In genomic region chr5:31004184-31004583, GRCm38 (mm10) we compare ENCODE assay signal across 9 mouse cellular contexts. TPM values are rescaled to one million over a fixed set of nuclear protein-coding genes. Genes with fewer than 3 reads are reported as not detected.
A peak's percentile ranks its signal among the peaks of the same experiment; 100 is the strongest.
DNase-seq lines count a peak whose midpoint lies in the region; ATAC-seq and TF ChIP-seq lines count a peak whose summit lies in the region.
"Had no signal": no experiment of that assay in that cellular context is flagged by ENCODE, and none has a peak within 500 bp of the region (broad histone marks: within the 10 kb centered on the region; RNA-seq: fewer than 3 reads in every experiment).

No protein-coding gene starts in this region.

- no peaks in the 10 kb centered on the region for H3K79me2 ChIP-seq in C2C12 (ENCODE audit: control insufficient read depth, insufficient read depth)

- no peaks in the 10 kb centered on the region for H3K9me3 ChIP-seq in embryonic facial prominence, embryonic 15.5 days (replicated peaks)
- H3K9me3 ChIP-seq in heart, embryonic 10.5 days: no peaks in the 10 kb centered on the region
- H3K9me3 ChIP-seq in kidney, embryonic 16.5 days (ENCODE audit: low read length): no peaks in the 10 kb centered on the region
- H3K9me3 ChIP-seq in liver, embryonic 11.5 days (ENCODE audit: control insufficient read depth, low read length): no peaks in the 10 kb centered on the region
- no peaks in the 10 kb centered on the region for H3K9me3 ChIP-seq in neural tube, embryonic 12.5 days
- no peaks in the 10 kb centered on the region for H3K9me3 ChIP-seq in stomach, embryonic 16.5 days (replicated peaks; ENCODE audit: control insufficient read depth, low read length)
- H3K9me3 ChIP-seq: embryonic facial prominence, embryonic 13.5 days had no signal

- WGBS in embryonic facial prominence, embryonic 15.5 days: 1% methylated on average over 5 of the region's 5 CpGs
- WGBS in heart, embryonic 10.5 days: 4% methylated on average over 5 of the region's 5 CpGs
- under 1% methylated on average over 5 of the region's 5 CpGs for WGBS in kidney, embryonic 16.5 days
- WGBS in liver, embryonic 11.5 days: 3% methylated on average over 5 of the region's 5 CpGs
- WGBS in neural tube, embryonic 12.5 days: 5% methylated on average over 5 of the region's 5 CpGs
- 6% methylated on average over 5 of the region's 5 CpGs for whole genome bisulfite sequencing in stomach, embryonic 16.5 days

- DNase-seq in adrenal gland, postnatal 4 days (ENCODE audit: low spot score in 2 of 2): peak; percentile 76 to 82
- DNase-seq in heart, embryonic 10.5 days (ENCODE audit: low spot score): peak; percentile 94
- DNase-seq in liver, embryonic 11.5 days (ENCODE audit: low spot score): peak; percentile 84

- no peak overlapping the region for H3K4me3 ChIP-seq in C2C12 (ENCODE audit: insufficient read depth, poor library complexity, severe bottlenecking)
- no peak overlapping the region for H3K4me3 ChIP-seq in embryonic facial prominence, embryonic 15.5 days (replicated peaks)
- H3K4me3 ChIP-seq in heart, embryonic 10.5 days: no peak overlapping the region
- H3K4me3 ChIP-seq in kidney, embryonic 16.5 days (ENCODE audit: low read length): no peak overlapping the region
- H3K4me3 ChIP-seq in liver, embryonic 11.5 days (ENCODE audit: low read depth, low read length): no peak overlapping the region
- no peak overlapping the region for H3K4me3 ChIP-seq in neural tube, embryonic 12.5 days
- no peak overlapping the region for H3K4me3 ChIP-seq in stomach, embryonic 16.5 days (replicated peaks; ENCODE audit: low read length)
- H3K4me3 ChIP-seq: embryonic facial prominence, embryonic 13.5 days had no signal

- H3K4me2 ChIP-seq in embryonic facial prominence, embryonic 15.5 days (replicated peaks): no peak overlapping the region
- no peak overlapping the region for H3K4me2 ChIP-seq in kidney, embryonic 16.5 days (replicated peaks; ENCODE audit: low read depth, low read length)
- no peak overlapping the region for H3K4me2 ChIP-seq in liver, embryonic 11.5 days
- H3K4me2 ChIP-seq in neural tube, embryonic 12.5 days (replicated peaks): no peak overlapping the region
- no peak overlapping the region for H3K4me2 ChIP-seq in stomach, embryonic 16.5 days (ENCODE audit: low read depth, low read length)
- H3K4me2 ChIP-seq: embryonic facial prominence, embryonic 13.5 days had no signal

- H3ac ChIP-seq in C2C12 (ENCODE audit: control insufficient read depth, insufficient read length, low read depth): no peak overlapping the region

- no peaks in the 10 kb centered on the region for H3K27me3 ChIP-seq in C2C12 (ENCODE audit: control insufficient read depth, insufficient read depth, insufficient read length)
- H3K27me3 ChIP-seq in embryonic facial prominence, embryonic 15.5 days: no peaks in the 10 kb centered on the region
- peaks cover 11% of the 10 kb centered on the region; the same call in 1 of the 2 replicates for H3K27me3 ChIP-seq in heart, embryonic 10.5 days (ENCODE audit: insufficient read depth, poor library complexity, severe bottlenecking)
- no peaks in the 10 kb centered on the region for H3K27me3 ChIP-seq in kidney, embryonic 16.5 days (ENCODE audit: insufficient read depth, low read length)
- H3K27me3 ChIP-seq in liver, embryonic 11.5 days (replicated peaks; ENCODE audit: control insufficient read depth, insufficient read depth, low read length): no peaks in the 10 kb centered on the region
- no peaks in the 10 kb centered on the region for H3K27me3 ChIP-seq in neural tube, embryonic 12.5 days (replicated peaks)
- H3K27me3 ChIP-seq in stomach, embryonic 16.5 days (ENCODE audit: control insufficient read depth, insufficient read depth, low read length): no peaks in the 10 kb centered on the region
- H3K27me3 ChIP-seq: embryonic facial prominence, embryonic 13.5 days had no signal

- peak; percentile 65 for TF ChIP-seq CTCF in C2C12 (IDR thresholded peaks at IDR 0.05; ENCODE audit: control insufficient read depth, insufficient read depth, insufficient read length)

- no peak overlapping the region; the same call in 1 of the 2 replicates for H3K9ac ChIP-seq in embryonic facial prominence, embryonic 15.5 days
- no peak overlapping the region for H3K9ac ChIP-seq in kidney, embryonic 16.5 days (replicated peaks; ENCODE audit: low read length)
- no peak overlapping the region for H3K9ac ChIP-seq in liver, embryonic 11.5 days (ENCODE audit: low read depth, low read length)
- no peak overlapping the region for H3K9ac ChIP-seq in neural tube, embryonic 12.5 days
- H3K9ac ChIP-seq in stomach, embryonic 16.5 days (ENCODE audit: low read length): no peak overlapping the region
- H3K9ac ChIP-seq: embryonic facial prominence, embryonic 13.5 days had no signal

- 0 out of 2 replicates have a peak, but pooled peaks cover 3% of the 10 kb centered on the region for H3K4me1 ChIP-seq in embryonic facial prominence, embryonic 15.5 days
- peaks cover 7% of the 10 kb centered on the region; the same call in 1 of the 2 replicates for H3K4me1 ChIP-seq in heart, embryonic 10.5 days
- H3K4me1 ChIP-seq in kidney, embryonic 16.5 days (ENCODE audit: insufficient read depth, low read length): no peaks in the 10 kb centered on the region
- no peaks in the 10 kb centered on the region for H3K4me1 ChIP-seq in liver, embryonic 11.5 days (replicated peaks; ENCODE audit: control insufficient read depth, insufficient read depth, low read length)
- H3K4me1 ChIP-seq in neural tube, embryonic 12.5 days: no peaks in the 10 kb centered on the region
- H3K4me1 ChIP-seq in stomach, embryonic 16.5 days (ENCODE audit: control insufficient read depth, insufficient read depth, low read length): no peaks in the 10 kb centered on the region

- no peaks in the 10 kb centered on the region for H3K79me3 ChIP-seq in C2C12 (ENCODE audit: low read depth)

- H3K36me3 ChIP-seq in C2C12 (ENCODE audit: control insufficient read depth, insufficient read depth): no peaks in the 10 kb centered on the region
- no peaks in the 10 kb centered on the region for H3K36me3 ChIP-seq in embryonic facial prominence, embryonic 15.5 days
- H3K36me3 ChIP-seq in heart, embryonic 10.5 days: no peaks in the 10 kb centered on the region
- H3K36me3 ChIP-seq in kidney, embryonic 16.5 days (ENCODE audit: insufficient read depth, low read length): no peaks in the 10 kb centered on the region
- H3K36me3 ChIP-seq in liver, embryonic 11.5 days (ENCODE audit: control insufficient read depth, insufficient read depth, low read length): no peaks in the 10 kb centered on the region
- H3K36me3 ChIP-seq in neural tube, embryonic 12.5 days: no peaks in the 10 kb centered on the region
- H3K36me3 ChIP-seq in stomach, embryonic 16.5 days (ENCODE audit: control insufficient read depth, insufficient read depth, low read length): no peaks in the 10 kb centered on the region
- H3K36me3 ChIP-seq: embryonic facial prominence, embryonic 13.5 days had no signal

- peak; percentile 36; the same call in 1 of the 2 replicates for ATAC-seq in embryonic facial prominence, embryonic 15.5 days (ENCODE audit: insufficient number of reproducible peaks, low FRiP score, low TSS enrichment, low read depth)
- ATAC-seq in kidney, embryonic 16.5 days (ENCODE audit: low FRiP score, low TSS enrichment): peak; percentile 54; the same call in 1 of the 2 replicates
- no peak; the same call in 1 of the 2 replicates for ATAC-seq in liver, embryonic 11.5 days (replicated peaks; ENCODE audit: low FRiP score)
- peak; percentile 41 for ATAC-seq in neural tube, embryonic 12.5 days (ENCODE audit: low FRiP score, low read depth)
- ATAC-seq in stomach, embryonic 16.5 days (ENCODE audit: insufficient read depth, low FRiP score): peak; percentile 47; the same call in 1 of the 2 replicates

- no peak overlapping the region for H3K27ac ChIP-seq in embryonic facial prominence, embryonic 15.5 days (replicated peaks)
- no peak overlapping the region for H3K27ac ChIP-seq in heart, embryonic 10.5 days
- no peak overlapping the region for H3K27ac ChIP-seq in kidney, embryonic 16.5 days (ENCODE audit: low read length)
- no peak overlapping the region for H3K27ac ChIP-seq in liver, embryonic 11.5 days (ENCODE audit: low read depth, low read length)
- no peak overlapping the region for H3K27ac ChIP-seq in neural tube, embryonic 12.5 days
- H3K27ac ChIP-seq in stomach, embryonic 16.5 days (ENCODE audit: low read length): no peak overlapping the region
- H3K27ac ChIP-seq: embryonic facial prominence, embryonic 13.5 days had no signal

RNA-seq across cellular contexts. Expression of gene Tcf23, which starts 35.7 kb away (rescaled TPM):
- 0.07 TPM for polyA plus RNA-seq in C2C12 (2012; fragmentation: generic; extraction: Trizol)
- under 1 TPM; 0.81 to 0.85 TPM for total RNA-seq in adrenal gland, postnatal 4 days (2021)
- polyA plus RNA-seq in embryonic facial prominence, embryonic 15.5 days (2015; fragmentation: Nextera tagmentation; extraction: Ambion mirVana): 0.08 TPM in 1 of 2 replicates, not detected in the other
- polyA plus RNA-seq in heart, embryonic 10.5 days (2016; fragmentation: Nextera tagmentation; extraction: Ambion mirVana): 0.11 and 0.17 TPM in 2 replicates
- polyA plus RNA-seq in kidney, embryonic 16.5 days (2015; fragmentation: Nextera tagmentation; extraction: Ambion mirVana): 1.9 and 2.2 TPM in 2 replicates
- 0.04 TPM in 2 replicates for polyA plus RNA-seq in liver, embryonic 11.5 days (2014; fragmentation: Nextera tagmentation; extraction: Ambion mirVana)
- polyA plus RNA-seq in neural tube, embryonic 12.5 days (2016; fragmentation: Nextera tagmentation; extraction: Ambion mirVana): not detected in 2 replicates
- polyA plus RNA-seq in stomach, embryonic 16.5 days (2015; fragmentation: Nextera tagmentation; extraction: Ambion mirVana): 0.99 and 1.1 TPM in 2 replicates
- polyA plus RNA-seq: embryonic facial prominence, embryonic 13.5 days had no signal

RNA-seq across cellular contexts. Expression of gene Atraid, which starts 43.9 kb away (rescaled TPM):
- polyA plus RNA-seq in C2C12 (2012; fragmentation: generic; extraction: Trizol): 70.7 TPM
- 100 to 1,000 TPM; 109 to 115 TPM for total RNA-seq in adrenal gland, postnatal 4 days (2021)
- 173 and 174 TPM in 2 replicates for polyA plus RNA-seq in embryonic facial prominence, embryonic 15.5 days (2015; fragmentation: Nextera tagmentation; extraction: Ambion mirVana)
- 79.7 and 87.6 TPM in 2 replicates for polyA plus RNA-seq in heart, embryonic 10.5 days (2016; fragmentation: Nextera tagmentation; extraction: Ambion mirVana)
- polyA plus RNA-seq in kidney, embryonic 16.5 days (2015; fragmentation: Nextera tagmentation; extraction: Ambion mirVana): 158 and 163 TPM in 2 replicates
- polyA plus RNA-seq in liver, embryonic 11.5 days (2014; fragmentation: Nextera tagmentation; extraction: Ambion mirVana): 68.5 and 72.4 TPM in 2 replicates
- polyA plus RNA-seq in neural tube, embryonic 12.5 days (2016; fragmentation: Nextera tagmentation; extraction: Ambion mirVana): 119 and 125 TPM in 2 replicates
- polyA plus RNA-seq in stomach, embryonic 16.5 days (2015; fragmentation: Nextera tagmentation; extraction: Ambion mirVana): 163 and 167 TPM in 2 replicates

RNA-seq across cellular contexts. Expression of gene Preb, which starts 44.0 kb away (rescaled TPM):
- polyA plus RNA-seq in C2C12 (2012; fragmentation: generic; extraction: Trizol): 108 TPM
- total RNA-seq in adrenal gland, postnatal 4 days (2021): 100 to 1,000 TPM; 131 to 135 TPM
- polyA plus RNA-seq in embryonic facial prominence, embryonic 15.5 days (2015; fragmentation: Nextera tagmentation; extraction: Ambion mirVana): 125 and 130 TPM in 2 replicates
- polyA plus RNA-seq in heart, embryonic 10.5 days (2016; fragmentation: Nextera tagmentation; extraction: Ambion mirVana): 118 and 124 TPM in 2 replicates
- polyA plus RNA-seq in kidney, embryonic 16.5 days (2015; fragmentation: Nextera tagmentation; extraction: Ambion mirVana): 172 TPM in 2 replicates
- 111 and 118 TPM in 2 replicates for polyA plus RNA-seq in liver, embryonic 11.5 days (2014; fragmentation: Nextera tagmentation; extraction: Ambion mirVana)
- polyA plus RNA-seq in neural tube, embryonic 12.5 days (2016; fragmentation: Nextera tagmentation; extraction: Ambion mirVana): 128 and 130 TPM in 2 replicates
- 131 and 154 TPM in 2 replicates for polyA plus RNA-seq in stomach, embryonic 16.5 days (2015; fragmentation: Nextera tagmentation; extraction: Ambion mirVana)

RNA-seq across cellular contexts. Expression of gene Slc5a6, which starts 44.5 kb away (rescaled TPM):
- 11.6 TPM for polyA plus RNA-seq in C2C12 (2012; fragmentation: generic; extraction: Trizol)
- total RNA-seq in adrenal gland, postnatal 4 days (2021): 10 to 100 TPM; 18.8 to 20.9 TPM
- polyA plus RNA-seq in embryonic facial prominence, embryonic 15.5 days (2015; fragmentation: Nextera tagmentation; extraction: Ambion mirVana): 10.8 and 12.0 TPM in 2 replicates
- polyA plus RNA-seq in heart, embryonic 10.5 days (2016; fragmentation: Nextera tagmentation; extraction: Ambion mirVana): 9.9 and 11.3 TPM in 2 replicates
- 14.6 and 14.7 TPM in 2 replicates for polyA plus RNA-seq in kidney, embryonic 16.5 days (2015; fragmentation: Nextera tagmentation; extraction: Ambion mirVana)
- polyA plus RNA-seq in liver, embryonic 11.5 days (2014; fragmentation: Nextera tagmentation; extraction: Ambion mirVana): 9.3 and 10.3 TPM in 2 replicates
- polyA plus RNA-seq in neural tube, embryonic 12.5 days (2016; fragmentation: Nextera tagmentation; extraction: Ambion mirVana): 11.0 and 12.2 TPM in 2 replicates
- 9.5 and 10.3 TPM in 2 replicates for polyA plus RNA-seq in stomach, embryonic 16.5 days (2015; fragmentation: Nextera tagmentation; extraction: Ambion mirVana)

RNA-seq across cellular contexts. Expression of gene Cad, which starts 50.4 kb away (rescaled TPM):
- polyA plus RNA-seq in C2C12 (2012; fragmentation: generic; extraction: Trizol): 64.9 TPM
- 10 to 100 TPM; 33.0 to 40.2 TPM for total RNA-seq in adrenal gland, postnatal 4 days (2021)
- 23.5 and 26.4 TPM in 2 replicates for polyA plus RNA-seq in embryonic facial prominence, embryonic 15.5 days (2015; fragmentation: Nextera tagmentation; extraction: Ambion mirVana)
- 42.7 and 50.9 TPM in 2 replicates for polyA plus RNA-seq in heart, embryonic 10.5 days (2016; fragmentation: Nextera tagmentation; extraction: Ambion mirVana)
- polyA plus RNA-seq in kidney, embryonic 16.5 days (2015; fragmentation: Nextera tagmentation; extraction: Ambion mirVana): 36.0 and 38.7 TPM in 2 replicates
- polyA plus RNA-seq in liver, embryonic 11.5 days (2014; fragmentation: Nextera tagmentation; extraction: Ambion mirVana): 65.0 and 66.0 TPM in 2 replicates
- 24.2 and 30.1 TPM in 2 replicates for polyA plus RNA-seq in neural tube, embryonic 12.5 days (2016; fragmentation: Nextera tagmentation; extraction: Ambion mirVana)
- polyA plus RNA-seq in stomach, embryonic 16.5 days (2015; fragmentation: Nextera tagmentation; extraction: Ambion mirVana): 26.0 and 26.8 TPM in 2 replicates
